Mouse (Mus musculus): Measurements from ENCODE around the gene Olfr127. TPM values are rescaled to one million over a fixed set of nuclear protein-coding genes. Genes with fewer than 3 reads are reported as not detected.
"Not testable (repeated sequence)": the region's sequence is repeated elsewhere in the genome, so short reads cannot be mapped to it uniquely, and the experiment has no call there.

Olfr127 gene
- polyA plus RNA-seq (2014; fragmentation: Nextera tagmentation; extraction: Ambion mirVana) = not detected in 2 replicates

DNA sequence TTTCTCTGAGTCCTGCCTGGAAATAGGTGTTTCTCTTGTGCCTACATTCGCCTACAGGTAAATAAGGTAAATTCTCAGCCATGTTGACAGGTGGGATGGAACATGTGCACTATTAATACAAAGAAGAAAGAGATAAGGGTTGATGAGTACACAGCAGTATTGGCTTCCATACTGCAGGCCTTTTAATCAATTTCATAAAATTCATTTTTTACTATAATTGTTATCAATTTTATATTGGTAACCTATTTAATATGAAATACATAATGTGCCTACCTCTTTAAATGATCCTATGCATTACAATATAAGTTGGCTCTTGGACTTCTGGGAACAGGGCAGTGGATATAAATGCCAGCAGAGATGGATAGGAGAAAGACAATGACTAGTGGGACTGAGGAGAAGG, at the start of gene Olfr127:
TSS of gene Olfr127 (plus strand) at position 301 of the 400 bp plus-strand sequence.
- H3K4me2 ChIP-seq (replicated peaks) = no peak within 1 kb of the TSS
- no peaks in the 10 kb centered on the region for H3K4me1 ChIP-seq (replicated peaks; ENCODE audit: control insufficient read depth, insufficient read depth, low read length)
- DNase-seq (ENCODE audit: low spot score) (no peak), ATAC-seq (ENCODE audit: low FRiP score) (no peak)
- H3K9ac ChIP-seq = no peak within 1 kb of the TSS
- no peak within 1 kb of the TSS for H3K4me3 ChIP-seq (replicated peaks; ENCODE audit: low read length)
- H3K27me3 ChIP-seq (ENCODE audit: control insufficient read depth, insufficient read depth, low read length) = no peaks in the 10 kb centered on the region
- H3K36me3 ChIP-seq (replicated peaks; ENCODE audit: control insufficient read depth, insufficient read depth) = no peaks in the 10 kb centered on the region
- WGBS = 85% methylated on average over 1 of the region's 1 CpGs
- H3K27ac ChIP-seq = no peak within 1 kb of the TSS
- no peaks in the 10 kb centered on the region for H3K9me3 ChIP-seq (ENCODE audit: control insufficient read depth, low read length)

DNA sequence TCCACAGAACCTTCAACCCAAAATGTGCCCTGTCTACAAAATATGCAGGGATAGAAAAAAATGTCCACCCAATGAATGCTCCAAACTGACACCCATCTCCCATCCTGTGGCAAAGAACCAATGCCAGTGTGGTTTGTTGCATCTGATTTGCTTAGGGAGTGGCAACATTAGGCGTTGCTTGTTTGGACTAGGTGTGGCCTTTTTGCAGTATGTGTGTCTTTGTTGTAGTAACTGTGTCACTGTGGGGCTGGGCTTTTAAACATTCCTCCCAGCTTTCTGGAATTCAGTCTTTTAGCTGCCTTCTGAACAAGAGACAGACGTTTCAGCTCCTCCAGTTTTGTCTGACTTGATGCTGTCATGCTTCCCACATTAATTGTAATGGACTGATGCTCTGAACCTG, 36.3 kb upstream of the Olfr127 start:
- H3K4me3 ChIP-seq (replicated peaks; ENCODE audit: low read length) = no peak overlapping the region
- H3K4me1 ChIP-seq (replicated peaks; ENCODE audit: control insufficient read depth, insufficient read depth, low read length) = no peaks in the 10 kb centered on the region
- 70% methylated on average over 2 of the region's 2 CpGs for WGBS
- no peak overlapping the region for H3K4me2 ChIP-seq (replicated peaks)
- ATAC-seq (ENCODE audit: low FRiP score) (no peak), DNase-seq (ENCODE audit: low spot score) (no peak)
- no peaks in the 10 kb centered on the region for H3K27me3 ChIP-seq (ENCODE audit: control insufficient read depth, insufficient read depth, low read length)
- H3K9ac ChIP-seq = no peak overlapping the region
- H3K36me3 ChIP-seq (replicated peaks; ENCODE audit: control insufficient read depth, insufficient read depth) = no peaks in the 10 kb centered on the region
- H3K9me3 ChIP-seq (ENCODE audit: control insufficient read depth, low read length) = no peaks in the 10 kb centered on the region
- H3K27ac ChIP-seq = no peak overlapping the region

DNA sequence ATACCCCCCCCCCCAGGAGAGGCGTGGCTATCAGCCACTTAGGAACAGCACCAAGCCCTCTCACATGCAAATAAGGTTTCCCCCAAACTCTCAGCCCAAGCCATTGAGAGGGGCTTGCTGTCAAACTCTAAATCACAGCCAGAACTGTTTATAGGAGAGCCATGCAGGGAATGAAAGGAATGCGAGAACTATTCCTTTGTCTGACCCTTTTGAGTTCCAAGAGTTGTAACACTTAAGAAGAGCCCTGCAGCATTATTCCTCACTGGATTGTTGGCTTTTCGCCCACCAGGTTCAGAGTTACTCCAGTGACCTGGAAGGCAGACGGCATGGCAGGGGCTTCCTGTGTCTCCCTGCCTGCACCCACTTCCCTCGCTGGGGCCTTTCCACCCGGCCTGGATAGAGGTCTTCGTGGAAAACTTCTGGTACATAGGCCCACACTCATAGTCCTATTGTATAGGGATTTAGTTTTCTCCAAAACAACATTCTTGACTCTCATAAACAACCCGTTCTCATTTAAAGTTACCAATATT, 30.5 kb upstream of the Olfr127 start:
- 15% methylated on average over 8 of the region's 8 CpGs for WGBS
- DNase-seq (ENCODE audit: low spot score) (no peak), ATAC-seq (ENCODE audit: low FRiP score) (no peak)
- no peaks in the 10 kb centered on the region for H3K36me3 ChIP-seq (replicated peaks; ENCODE audit: control insufficient read depth, insufficient read depth)
- no peak overlapping the region for H3K27ac ChIP-seq
- no peak overlapping the region for H3K4me2 ChIP-seq (replicated peaks)
- no peak overlapping the region for H3K9ac ChIP-seq
- no peak overlapping the region for H3K4me3 ChIP-seq (replicated peaks; ENCODE audit: low read length)
- H3K9me3 ChIP-seq (ENCODE audit: control insufficient read depth, low read length) = no peaks in the 10 kb centered on the region
- no peaks in the 10 kb centered on the region for H3K4me1 ChIP-seq (replicated peaks; ENCODE audit: control insufficient read depth, insufficient read depth, low read length)
- no peaks in the 10 kb centered on the region for H3K27me3 ChIP-seq (ENCODE audit: control insufficient read depth, insufficient read depth, low read length)

DNA sequence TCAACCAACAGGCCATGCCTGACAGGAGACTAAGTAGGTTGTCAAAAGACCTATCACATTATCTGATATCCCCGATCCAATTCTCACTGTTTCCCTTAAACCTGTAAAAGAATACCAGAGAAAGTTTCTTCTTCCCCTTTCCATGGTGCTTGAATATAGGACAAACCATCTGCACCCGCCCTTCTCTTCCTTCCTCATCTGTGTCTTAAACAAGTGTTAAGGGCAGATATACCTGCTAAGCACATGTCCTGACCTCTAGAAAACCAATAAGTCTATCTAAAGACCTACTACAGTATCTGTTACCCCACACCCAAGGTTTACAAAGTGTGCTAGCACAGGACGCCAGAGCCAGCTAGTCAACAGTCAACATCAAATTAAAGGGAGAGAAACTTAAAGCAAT, 26.4 kb upstream of the Olfr127 start:
- Histone ChIP-seq H3K4me2 (replicated peaks) (no peak overlapping the region), H3K4me3 (replicated peaks; ENCODE audit: low read length) (no peak overlapping the region), H3K9me3 (ENCODE audit: control insufficient read depth, low read length) (no peaks in the 10 kb centered on the region), H3K4me1 (replicated peaks; ENCODE audit: control insufficient read depth, insufficient read depth, low read length) (no peaks in the 10 kb centered on the region), H3K9ac (no peak overlapping the region), H3K36me3 (replicated peaks; ENCODE audit: control insufficient read depth, insufficient read depth) (no peaks in the 10 kb centered on the region), H3K27me3 (ENCODE audit: control insufficient read depth, insufficient read depth, low read length) (no peaks in the 10 kb centered on the region), H3K27ac (no peak overlapping the region)
- ATAC-seq (ENCODE audit: low FRiP score) (no peak), DNase-seq (ENCODE audit: low spot score) (no peak)
- WGBS = 81% methylated on average over 3 of the region's 3 CpGs

DNA sequence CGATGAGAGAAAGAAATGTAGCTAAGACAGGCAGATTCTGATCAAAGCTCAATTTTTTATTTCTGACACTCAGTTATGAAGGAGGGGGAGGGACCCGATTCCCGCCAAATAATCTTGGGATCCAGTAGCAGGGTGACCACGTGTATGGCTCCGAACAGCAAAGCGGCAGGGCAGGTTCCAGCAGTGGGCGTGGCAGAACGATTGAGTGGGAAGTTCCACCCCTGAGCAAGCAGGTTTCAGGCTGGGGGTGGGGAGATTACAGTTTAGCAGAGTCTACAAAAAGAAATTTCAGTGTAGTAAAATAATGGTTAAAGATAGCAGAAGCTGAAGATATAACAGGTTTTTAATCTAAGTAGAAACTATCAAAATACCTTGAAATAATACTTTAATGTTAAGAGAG, 6.6 kb downstream of the Olfr127 start:
- not testable (repeated sequence) for ATAC-seq (ENCODE audit: low FRiP score)
- 79% methylated on average over 8 of the region's 8 CpGs for WGBS

DNA sequence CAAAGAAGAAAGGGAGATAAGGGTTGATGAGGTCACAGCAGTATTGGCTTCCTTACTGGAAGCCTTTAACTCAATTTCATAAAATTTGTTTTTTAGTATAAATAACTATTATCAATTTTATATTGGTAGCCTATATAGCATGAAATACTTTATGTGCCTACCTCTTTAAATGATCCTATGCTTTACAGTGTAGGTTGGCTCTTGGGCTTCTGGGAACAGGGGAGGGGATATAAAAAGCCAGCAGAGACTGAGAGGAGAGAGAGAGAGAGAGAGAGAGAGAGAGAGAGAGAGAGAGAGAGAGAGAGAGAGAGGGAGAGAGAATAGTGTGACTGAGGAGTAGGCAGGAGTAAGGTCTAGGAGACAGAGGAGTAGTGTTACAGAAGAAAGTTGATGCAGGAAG, 20.0 kb downstream of the Olfr127 start, which contains the start of gene Olfr128:
TSS of gene Olfr128 (plus strand) at position 301 of the 400 bp plus-strand sequence.
- no peaks in the 10 kb centered on the region for H3K27me3 ChIP-seq (ENCODE audit: control insufficient read depth, insufficient read depth, low read length)
- no peak within 1 kb of the TSS for H3K27ac ChIP-seq
- no peaks in the 10 kb centered on the region for H3K9me3 ChIP-seq (ENCODE audit: control insufficient read depth, low read length)
- no peak within 1 kb of the TSS for H3K4me3 ChIP-seq (replicated peaks; ENCODE audit: low read length)
- ATAC-seq (ENCODE audit: low FRiP score) (no peak), DNase-seq (ENCODE audit: low spot score) (no peak)
- H3K36me3 ChIP-seq (replicated peaks; ENCODE audit: control insufficient read depth, insufficient read depth) = no peaks in the 10 kb centered on the region
- H3K4me1 ChIP-seq (replicated peaks; ENCODE audit: control insufficient read depth, insufficient read depth, low read length) = no peaks in the 10 kb centered on the region
- no peak within 1 kb of the TSS for H3K9ac ChIP-seq
- H3K4me2 ChIP-seq (replicated peaks) = no peak within 1 kb of the TSS

More for the DNA sequence above, 6.6 kb downstream of the Olfr127 start:
- not testable (repeated sequence) for DNase-seq (ENCODE audit: low spot score); H3K4me1 ChIP-seq (replicated peaks; ENCODE audit: control insufficient read depth, insufficient read depth, low read length); H3K9me3 ChIP-seq (ENCODE audit: control insufficient read depth, low read length); H3K36me3 ChIP-seq (replicated peaks; ENCODE audit: control insufficient read depth, insufficient read depth); H3K9ac ChIP-seq; H3K4me3 ChIP-seq (replicated peaks; ENCODE audit: low read length); H3K27ac ChIP-seq; H3K4me2 ChIP-seq (replicated peaks); H3K27me3 ChIP-seq (ENCODE audit: control insufficient read depth, insufficient read depth, low read length)

DNA sequence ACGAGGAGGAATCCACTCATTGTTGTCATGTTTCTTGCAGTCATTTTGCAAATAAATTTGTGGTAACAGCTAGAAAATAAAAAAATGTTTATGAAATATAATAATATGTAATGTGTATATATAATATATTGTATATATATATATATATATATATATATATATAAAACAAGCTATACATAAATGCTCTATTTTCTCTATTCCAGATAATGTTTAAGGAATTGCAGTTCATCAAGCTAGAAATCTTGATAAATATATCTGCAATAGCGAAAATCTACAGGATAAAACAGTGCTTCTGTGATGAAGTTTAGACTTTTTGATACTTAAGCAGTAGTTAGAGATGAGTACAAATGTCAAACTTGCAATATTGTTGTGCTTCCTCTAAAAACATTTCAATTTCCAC, 52.7 kb downstream of the Olfr127 start, which contains the start of gene Olfr761:
TSS of gene Olfr761 (minus strand) at position 101 of the 400 bp plus-strand sequence.
- Histone ChIP-seq H3K4me3 (replicated peaks; ENCODE audit: low read length) (no peak within 1 kb of the TSS), H3K9ac (no peak within 1 kb of the TSS), H3K27ac (no peak within 1 kb of the TSS), H3K9me3 (ENCODE audit: control insufficient read depth, low read length) (no peaks in the 10 kb centered on the region), H3K36me3 (replicated peaks; ENCODE audit: control insufficient read depth, insufficient read depth) (no peaks in the 10 kb centered on the region), H3K27me3 (ENCODE audit: control insufficient read depth, insufficient read depth, low read length) (no peaks in the 10 kb centered on the region), H3K4me1 (replicated peaks; ENCODE audit: control insufficient read depth, insufficient read depth, low read length) (no peaks in the 10 kb centered on the region), H3K4me2 (replicated peaks) (no peak within 1 kb of the TSS)
- no peak for ATAC-seq (ENCODE audit: low FRiP score)
- DNase-seq (ENCODE audit: low spot score) = no peak
- 80% methylated on average over 2 of the region's 2 CpGs for WGBS

Other genes with a start within 250 kb of the Olfr127 start
- not detected in 2 replicates for gene Olfr117, start 236.7 kb upstream of the Olfr127 start, polyA plus RNA-seq (2014; fragmentation: Nextera tagmentation; extraction: Ambion mirVana)
- not detected in 2 replicates for gene Olfr118, start 233.4 kb upstream of the Olfr127 start, polyA plus RNA-seq (2014; fragmentation: Nextera tagmentation; extraction: Ambion mirVana)
- not detected in 2 replicates for gene Olfr119, start 203.9 kb upstream of the Olfr127 start, polyA plus RNA-seq (2014; fragmentation: Nextera tagmentation; extraction: Ambion mirVana)
- not detected in 2 replicates for gene Olfr120, start 178.6 kb upstream of the Olfr127 start, polyA plus RNA-seq (2014; fragmentation: Nextera tagmentation; extraction: Ambion mirVana)
- not detected in 2 replicates for gene Olfr121, start 151.6 kb upstream of the Olfr127 start, polyA plus RNA-seq (2014; fragmentation: Nextera tagmentation; extraction: Ambion mirVana)
- not detected in 2 replicates for gene Olfr122, start 131.8 kb upstream of the Olfr127 start, polyA plus RNA-seq (2014; fragmentation: Nextera tagmentation; extraction: Ambion mirVana)
- not detected in 2 replicates for gene Olfr123, start 106.9 kb upstream of the Olfr127 start, polyA plus RNA-seq (2014; fragmentation: Nextera tagmentation; extraction: Ambion mirVana)
- gene Olfr124, start 100.5 kb upstream of the Olfr127 start, polyA plus RNA-seq (2014; fragmentation: Nextera tagmentation; extraction: Ambion mirVana) = not detected in 2 replicates
- gene Olfr125, start 67.5 kb upstream of the Olfr127 start, polyA plus RNA-seq (2014; fragmentation: Nextera tagmentation; extraction: Ambion mirVana) = not detected in 2 replicates
- not detected in 2 replicates for gene Olfr126, start 53.0 kb upstream of the Olfr127 start, polyA plus RNA-seq (2014; fragmentation: Nextera tagmentation; extraction: Ambion mirVana)
- gene Olfr128, start 20.1 kb downstream of the Olfr127 start, polyA plus RNA-seq (2014; fragmentation: Nextera tagmentation; extraction: Ambion mirVana) = not detected in 2 replicates
- not detected in 2 replicates for gene Olfr761, start 52.6 kb downstream of the Olfr127 start, polyA plus RNA-seq (2014; fragmentation: Nextera tagmentation; extraction: Ambion mirVana)
- gene Olfr129, start 159.6 kb downstream of the Olfr127 start, polyA plus RNA-seq (2014; fragmentation: Nextera tagmentation; extraction: Ambion mirVana) = not detected in 2 replicates
- gene Olfr130, start 163.5 kb downstream of the Olfr127 start, polyA plus RNA-seq (2014; fragmentation: Nextera tagmentation; extraction: Ambion mirVana) = not detected in 2 replicates
- gene Olfr131, start 188.3 kb downstream of the Olfr127 start, polyA plus RNA-seq (2014; fragmentation: Nextera tagmentation; extraction: Ambion mirVana) = not detected in 2 replicates
- not detected in 2 replicates for gene Olfr132, start 234.1 kb downstream of the Olfr127 start, polyA plus RNA-seq (2014; fragmentation: Nextera tagmentation; extraction: Ambion mirVana)
- gene Olfr133, start 244.8 kb downstream of the Olfr127 start, polyA plus RNA-seq (2014; fragmentation: Nextera tagmentation; extraction: Ambion mirVana) = not detected in 2 replicates

Data from hindbrain, embryonic 14.5 days (tissue).